Mouse (Mus musculus): Measurements from ENCODE around the gene Trappc3. TPM values are rescaled to one million over a fixed set of nuclear protein-coding genes. Genes with fewer than 3 reads are reported as not detected.

Trappc3 gene
- total RNA-seq, 2 experiments from 2014 or later: 77.4 to 79.4 TPM

Other genes with a start within 250 kb of the Trappc3 start
- gene Csf3r, start 237.8 kb upstream of the Trappc3 start, total RNA-seq (2021): 1 to 10 TPM; 4.6 to 4.8 TPM
- 10 to 100 TPM; 43.0 to 49.4 TPM for gene Mrps15, start 215.4 kb upstream of the Trappc3 start, total RNA-seq (2021)
- 10 to 100 TPM; 45.5 to 55.8 TPM for gene Oscp1, start 203.8 kb upstream of the Trappc3 start, total RNA-seq (2021)
- gene Lsm10, start 165.7 kb upstream of the Trappc3 start, total RNA-seq (2021): 10 to 100 TPM; 13.1 to 14.8 TPM
- 10 to 100 TPM; 33.9 to 35.6 TPM for gene Stk40, start 158.4 kb upstream of the Trappc3 start, total RNA-seq (2021)
- 1 to 10 TPM; 4.1 to 4.4 TPM for gene Eva1b, start 114.6 kb upstream of the Trappc3 start, total RNA-seq (2021)
- gene Sh3d21, start 98.8 kb upstream of the Trappc3 start, total RNA-seq (2021): under 1 TPM; 0.27 to 0.69 TPM
- 100 to 1,000 TPM; 133 to 147 TPM for gene Thrap3, start 59.6 kb upstream of the Trappc3 start, total RNA-seq (2021)
- gene Map7d1, start 6.0 kb upstream of the Trappc3 start, total RNA-seq (2021): 100 to 1,000 TPM; 253 to 255 TPM
- 1 to 10 TPM; 1.1 to 1.7 TPM for gene Col8a2, start 24.5 kb downstream of the Trappc3 start, total RNA-seq (2021)
- gene Adprhl2, start 59.4 kb downstream of the Trappc3 start, total RNA-seq (2021): 10 to 100 TPM; 23.9 to 27.0 TPM
- gene Tekt2, start 63.4 kb downstream of the Trappc3 start, total RNA-seq (2021): 1 to 10 TPM; 2.1 to 2.5 TPM
- 10 to 100 TPM; 35.9 to 36.0 TPM for gene Ago3, start 167.2 kb downstream of the Trappc3 start, total RNA-seq (2021)
- gene Ago1, start 206.3 kb downstream of the Trappc3 start, total RNA-seq (2021): 10 to 100 TPM; 45.7 to 47.2 TPM